Mouse (Mus musculus) monocyte, adult 2 months (primary cell): Measurements from ENCODE around the gene Bbs12.
A peak's percentile ranks its signal among the peaks of the same experiment; 100 is the strongest.

ENCODE experiments used
- DNase-seq, 2 experiments: peaks; one replicate each; pipeline ENCODE4 v3.0.0; 2022; ENCODE audit warnings: low spot score in 2 of 2, low read depth in 1 of 2

Bbs12 gene

GRCm38 (mm10) chr3:37312370-37312941, at the start of gene Bbs12, which contains the start of gene Cetn4:
TSS of gene Bbs12 (plus strand) at chr3:37312554.
TSS of gene Cetn4 (minus strand) at chr3:37312708.
- peak; percentile 66 to 88 for DNase-seq

DNA sequence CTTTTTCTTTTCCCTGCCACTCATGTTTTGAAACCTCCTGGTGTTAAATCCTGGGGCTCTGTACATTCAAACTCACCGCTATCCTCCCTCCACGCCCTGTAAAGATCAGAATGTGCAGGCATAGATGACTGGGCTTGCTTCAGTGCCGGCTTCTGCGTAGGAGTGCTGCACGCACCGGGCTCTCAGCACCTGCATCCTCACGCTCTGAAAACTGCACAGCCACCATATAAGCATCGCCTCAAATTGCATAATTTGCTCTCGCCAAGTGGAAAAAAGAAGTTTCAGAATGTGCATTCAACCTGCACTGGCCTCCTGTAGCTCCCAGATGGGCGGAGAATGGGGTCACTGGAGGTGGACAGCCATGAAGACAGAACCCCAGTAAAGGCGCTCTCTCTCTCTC, 44.0 kb upstream of the Bbs12 start:
- DNase-seq, result no peak

DNA sequence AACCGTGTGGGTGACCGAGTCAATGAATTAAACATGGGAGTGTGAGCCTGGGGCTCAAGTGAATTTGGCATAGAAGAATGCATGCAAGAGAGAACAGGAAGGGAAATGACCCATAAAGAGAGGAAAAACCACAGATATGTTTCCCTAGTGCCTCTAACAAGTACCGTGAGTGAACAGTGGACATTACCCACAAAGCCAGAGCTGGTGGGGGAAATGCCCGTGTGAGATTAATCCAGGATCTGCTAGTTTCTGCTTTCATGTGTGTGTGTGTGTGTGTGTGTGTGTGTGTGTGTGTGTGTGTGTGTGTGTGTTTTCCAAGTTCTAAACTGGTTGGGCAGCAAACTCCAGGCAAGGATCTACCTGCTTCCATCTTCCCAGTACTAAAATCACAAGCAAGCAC, 42.4 kb upstream of the Bbs12 start:
- no peak for DNase-seq

DNA sequence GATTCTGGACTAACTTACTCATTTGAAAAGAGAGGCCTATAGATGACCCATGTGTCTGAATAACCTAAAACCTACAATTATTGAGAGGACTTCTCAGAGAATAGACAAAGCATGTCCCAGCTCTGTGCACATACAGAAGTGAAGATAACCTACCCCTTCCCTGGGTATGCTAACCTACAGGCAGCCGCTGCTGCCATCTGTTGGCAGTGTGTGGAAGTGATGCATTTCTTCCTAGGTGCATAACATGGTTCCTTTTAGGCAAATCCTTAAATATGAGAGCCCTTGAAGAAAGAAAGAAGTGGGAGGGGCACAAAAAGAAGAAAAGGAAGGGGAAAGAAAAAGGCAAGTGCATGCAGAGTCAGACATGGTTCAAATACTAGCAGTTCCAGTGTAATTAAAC, 41.1 kb upstream of the Bbs12 start:
- DNase-seq, result peak in 1 of 2 experiments; percentile 5

- no peak for DNase-seq
Observed at GRCm38 (mm10) chr3:37273092-37273491, 39.3 kb upstream of the Bbs12 start.

DNA sequence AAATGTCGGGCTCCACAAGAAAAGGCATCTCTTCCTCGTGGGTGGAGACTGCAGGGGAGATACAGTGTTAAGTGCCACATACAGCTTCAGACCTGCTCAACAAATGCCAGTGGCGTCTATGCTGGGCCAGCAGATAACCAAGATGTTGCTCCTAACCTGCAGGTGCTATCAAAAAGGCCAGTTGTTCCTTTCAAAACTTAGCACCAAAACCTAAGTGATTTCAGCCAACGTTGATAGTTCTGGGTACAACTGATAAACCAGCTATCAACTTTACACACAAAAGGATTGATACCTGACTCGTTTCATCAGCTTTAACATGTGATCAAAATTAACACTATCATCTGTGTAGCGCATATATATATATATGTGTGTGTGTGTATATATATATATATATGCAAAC, 37.7 kb upstream of the Bbs12 start:
- no peak for DNase-seq

DNA sequence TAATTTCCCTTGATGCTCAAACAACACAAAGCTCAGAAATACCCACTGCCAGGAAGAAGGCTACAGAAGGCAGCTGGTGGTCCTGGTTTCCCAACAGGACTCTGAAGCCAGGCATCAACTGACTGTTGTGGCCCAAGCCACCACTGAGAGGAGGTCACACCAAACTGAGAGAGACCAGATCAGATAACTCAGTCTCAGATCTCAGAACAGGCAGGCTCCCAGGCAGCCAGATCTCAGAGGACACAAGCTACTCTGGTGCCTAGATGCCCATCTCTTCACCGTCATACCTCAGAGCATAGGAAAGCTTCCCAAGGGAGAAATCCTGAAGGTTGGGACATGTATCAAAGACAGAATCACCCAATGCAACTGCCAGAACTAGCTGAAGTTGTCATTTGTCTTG, 32.1 kb upstream of the Bbs12 start:
- DNase-seq, result no peak

DNA sequence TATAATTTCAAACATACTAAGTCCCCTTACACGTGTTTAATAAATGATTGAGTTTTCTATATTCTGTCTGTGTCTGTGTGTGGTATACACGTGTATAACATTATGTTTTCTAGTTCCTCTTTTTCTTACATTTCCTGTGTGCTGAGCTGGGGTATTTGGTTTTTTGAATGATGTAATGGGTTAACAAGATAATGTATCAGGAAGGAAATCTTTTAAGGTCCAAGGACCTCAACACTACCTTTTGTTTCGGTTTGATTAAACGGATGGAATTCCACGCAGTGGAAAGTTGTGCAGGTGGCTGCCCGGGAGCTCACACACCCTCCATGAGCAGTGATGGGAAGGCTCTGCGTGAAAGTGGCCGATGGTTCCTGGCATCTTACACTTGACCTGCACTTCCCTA, 31.5 kb upstream of the Bbs12 start:
- DNase-seq, result no peak

GRCm38 (mm10) chr3:37282299-37282922, 29.9 kb upstream of the Bbs12 start:
- no peak for DNase-seq

DNA sequence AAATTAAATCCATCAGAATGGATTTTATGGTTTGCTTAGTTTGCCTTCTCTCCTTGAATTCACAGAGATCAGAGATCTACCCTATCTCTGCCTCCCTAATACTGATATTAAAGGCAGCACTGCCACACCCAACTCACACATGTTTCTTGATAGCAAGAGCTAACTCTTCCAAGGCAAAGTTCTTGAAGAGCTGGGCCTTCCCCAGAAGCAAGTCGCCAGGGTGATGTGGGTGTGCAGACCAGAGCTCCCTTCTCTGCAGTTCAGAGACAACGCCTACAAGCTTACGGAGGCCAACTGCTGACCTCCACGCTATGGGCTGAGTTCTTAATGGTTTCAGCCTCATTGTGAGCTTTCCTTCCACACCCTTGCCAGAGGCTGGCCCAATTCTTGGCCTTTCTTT, 29.1 kb upstream of the Bbs12 start:
- no peak for DNase-seq

DNA sequence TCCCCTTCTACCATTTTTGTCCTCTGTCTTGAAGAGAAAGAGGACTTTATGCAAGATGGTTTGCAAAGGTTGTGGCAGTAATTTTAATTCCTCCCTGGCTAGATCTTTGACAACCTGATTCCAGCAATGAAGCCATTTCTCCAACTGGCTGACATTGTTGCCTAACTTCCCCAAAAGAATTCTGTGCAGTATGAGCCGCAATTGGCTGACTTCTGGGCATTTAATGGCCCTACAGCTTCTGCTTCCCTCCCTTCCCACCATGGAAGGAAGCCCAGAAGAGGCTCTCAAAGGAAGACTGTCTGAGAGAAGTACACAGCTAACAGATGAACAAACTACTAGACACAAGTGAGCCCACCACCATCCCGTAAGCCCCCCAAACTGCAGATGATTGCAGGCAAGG, 23.1 kb upstream of the Bbs12 start:
- DNase-seq, result no peak

DNA sequence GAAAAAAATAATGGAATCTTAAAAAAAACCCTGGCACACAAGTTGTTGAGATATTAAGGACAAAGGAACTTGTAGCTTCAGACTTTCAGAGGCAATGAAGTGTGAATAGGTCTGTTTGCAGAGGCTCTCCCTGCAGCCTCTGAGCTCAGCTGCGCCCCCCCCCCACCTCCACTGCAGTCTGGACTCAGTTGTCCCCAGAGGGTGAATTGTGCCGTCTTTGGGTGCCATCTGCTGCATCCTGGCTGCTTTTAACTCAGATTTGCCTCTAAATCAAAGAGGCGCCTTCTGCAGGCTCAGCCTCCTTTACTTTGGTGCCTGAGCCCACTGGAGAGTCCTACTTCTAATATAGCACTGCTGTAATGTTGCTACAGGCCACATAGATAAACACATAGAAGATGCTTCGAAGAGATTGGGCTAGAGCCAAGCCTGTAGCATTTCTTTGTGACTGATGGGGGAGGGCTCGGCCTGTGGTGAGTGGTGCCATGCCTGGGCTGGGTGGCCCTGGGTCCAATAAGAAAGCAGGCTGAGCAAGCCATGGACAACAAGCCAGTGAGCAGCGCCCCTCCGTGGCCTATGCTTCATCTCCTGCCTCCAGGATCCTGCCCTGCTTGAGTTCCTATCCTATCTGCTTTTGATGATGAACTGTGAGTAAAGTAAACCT, 21.3 kb upstream of the Bbs12 start:
- no peak for DNase-seq

- DNase-seq, result no peak
Observed at GRCm38 (mm10) chr3:37291929-37292328, 20.4 kb upstream of the Bbs12 start.

- DNase-seq, result no peak
Observed at GRCm38 (mm10) chr3:37292654-37293053, 19.7 kb upstream of the Bbs12 start.

- DNase-seq, result no peak
Observed at GRCm38 (mm10) chr3:37299470-37299869, 12.9 kb upstream of the Bbs12 start.

GRCm38 (mm10) chr3:37302685-37303084, 9.7 kb upstream of the Bbs12 start:
- DNase-seq, result peak in 1 of 2 experiments; percentile 15

GRCm38 (mm10) chr3:37303392-37304139, 8.8 kb upstream of the Bbs12 start:
- no peak for DNase-seq

- no peak for DNase-seq
Observed at GRCm38 (mm10) chr3:37311897-37312369, 421 bp upstream of the Bbs12 start.

DNA sequence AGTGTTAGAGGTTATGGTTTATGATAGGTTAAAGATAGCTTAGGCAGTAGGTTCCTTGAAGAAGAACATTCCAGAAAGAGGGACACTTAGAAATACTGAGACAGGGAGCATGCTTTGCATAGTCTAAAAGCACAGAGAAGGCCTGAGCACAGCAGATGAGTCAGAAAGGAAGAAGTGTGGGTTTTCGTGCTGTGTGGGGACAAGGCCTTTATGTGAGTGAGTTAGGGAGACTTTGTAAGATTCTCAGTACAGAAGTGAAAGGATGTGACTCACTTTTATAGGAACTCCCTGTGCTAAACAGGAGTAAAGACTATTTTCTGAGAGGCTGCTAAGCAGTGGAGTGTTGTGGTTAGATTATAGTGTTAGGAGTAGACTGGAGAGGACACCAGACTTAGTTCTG, 1.0 kb downstream of the Bbs12 start:
- peak in 1 of 2 experiments; percentile 10 for DNase-seq

DNA sequence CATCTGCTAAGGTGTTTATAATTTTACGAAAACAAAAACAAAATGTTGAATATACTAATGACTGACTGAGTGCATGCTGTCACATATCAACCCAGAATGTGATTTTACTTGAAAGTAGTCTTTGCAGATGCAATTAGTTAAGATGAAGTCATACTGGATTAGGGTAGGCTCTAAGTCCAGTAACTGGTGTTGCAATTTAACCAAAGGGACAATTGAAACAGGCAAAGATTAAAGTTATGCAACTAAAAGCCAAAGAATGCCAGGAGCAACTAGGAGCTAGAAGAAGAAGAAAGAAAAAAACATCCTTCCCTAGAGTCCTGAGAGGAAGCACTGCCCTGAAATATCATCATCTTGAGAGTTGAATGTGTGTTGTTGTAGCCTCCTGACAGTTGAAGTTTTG, 3.9 kb downstream of the Bbs12 start:
- DNase-seq, result no peak

DNA sequence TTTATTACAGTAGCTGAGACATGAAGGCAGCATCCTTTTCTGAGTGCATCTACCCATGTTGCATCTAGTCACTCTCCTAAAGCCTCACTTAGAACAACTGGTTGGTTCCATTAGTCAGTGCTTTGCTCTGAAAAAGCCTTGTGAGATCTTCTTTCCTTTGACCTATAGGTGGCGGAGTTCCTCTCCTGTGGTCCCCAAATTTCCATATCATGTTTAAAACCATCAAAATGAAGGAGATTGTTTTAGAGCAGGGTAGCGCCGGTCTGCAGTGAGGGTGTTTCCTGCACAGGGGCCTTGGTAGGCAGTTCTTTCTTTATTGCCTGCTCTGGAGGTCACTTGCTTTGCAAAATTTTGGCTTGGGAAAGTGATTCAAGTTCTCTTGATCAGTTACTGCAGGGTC, 12.0 kb downstream of the Bbs12 start:
- no peak for DNase-seq
